Mouse (Mus musculus): Measurements from ENCODE around the gene Kifc5b. TPM values are rescaled to one million over a fixed set of nuclear protein-coding genes. Genes with fewer than 3 reads are reported as not detected.

Kifc5b gene
- polyA plus RNA-seq (2021) = 20.8 TPM

- peak; percentile 89 for DNase-seq (ENCODE audit: low read depth, low spot score)
- POLR2A ChIA-PET = no interaction called here
Measured at GRCm38 (mm10) chr17:26916711-26917482, at the start of gene Kifc5b. Kifc5b (plus strand) TSS chr17:26917091.

GRCm38 (mm10) chr17:26868756-26869155 is 48.1 kb upstream of the Kifc5b start:
- ChIA-PET POLR2A (no interaction called here), CTCF (interaction anchor here (1.2 kb wide), 1 partner anchor 12 kb away, joined by 4 read pairs; no protein-coding TSS in a partner anchor)
- no peak for TF ChIP-seq CTCF (IDR thresholded peaks at IDR 0.05)
- in situ Hi-C loops (cut with MboI; ENCODE audit: low pct_unique_long_range_greater_than_20kb) = no loop called here
- DNase-seq (ENCODE audit: low read depth, low spot score) = no peak
- no peaks in the 10 kb centered on the region for H3K27me3 ChIP-seq
- ATAC-seq = no peak

More at GRCm38 (mm10) chr17:26916711-26917482, at the start of gene Kifc5b:
- H3K27me3 ChIP-seq = no peaks in the 10 kb centered on the region
- in situ Hi-C loops (cut with MboI; ENCODE audit: low pct_unique_long_range_greater_than_20kb) = no loop called here
- CTCF ChIA-PET = interaction anchor here (0.6 to 1.2 kb wide), 5 partner anchors 11 to 63 kb away, joined by 3 to 4 read pairs (median 4); no protein-coding TSS in a partner anchor
- TF ChIP-seq CTCF (IDR thresholded peaks at IDR 0.05) = peak; percentile 96
- ATAC-seq = peak; percentile 90

- POLR2A ChIA-PET = no interaction called here
- ATAC-seq (no peak), DNase-seq (ENCODE audit: low read depth, low spot score) (no peak)
- in situ Hi-C loops (cut with MboI; ENCODE audit: low pct_unique_long_range_greater_than_20kb) = no loop called here
- no peaks in the 10 kb centered on the region for H3K27me3 ChIP-seq
- TF ChIP-seq CTCF (IDR thresholded peaks at IDR 0.05) = no peak
- CTCF ChIA-PET = interaction anchor here (1.3 kb wide), 1 partner anchor 78 kb away, joined by 3 read pairs; no protein-coding TSS in a partner anchor
Measured at GRCm38 (mm10) chr17:26872870-26873269, 44.0 kb upstream of the Kifc5b start.

- ATAC-seq = no peak
- in situ Hi-C loops (cut with MboI; ENCODE audit: low pct_unique_long_range_greater_than_20kb) = no loop called here
- CTCF ChIA-PET = interaction anchor here (1.3 kb wide), 1 partner anchor 78 kb away, joined by 3 read pairs; no protein-coding TSS in a partner anchor
- no peak for TF ChIP-seq CTCF (IDR thresholded peaks at IDR 0.05)
- no peaks in the 10 kb centered on the region for H3K27me3 ChIP-seq
- POLR2A ChIA-PET = no interaction called here
- DNase-seq (ENCODE audit: low read depth, low spot score) = no peak
Measured at GRCm38 (mm10) chr17:26873502-26873901, 43.4 kb upstream of the Kifc5b start.

- TF ChIP-seq CTCF (IDR thresholded peaks at IDR 0.05) = no peak
- DNase-seq (ENCODE audit: low read depth, low spot score) = no peak
- CTCF ChIA-PET = no interaction called here
- POLR2A ChIA-PET = no interaction called here
- in situ Hi-C loops (cut with MboI; ENCODE audit: low pct_unique_long_range_greater_than_20kb) = no loop called here
- ATAC-seq = no peak
- no peaks in the 10 kb centered on the region for H3K27me3 ChIP-seq
Measured at GRCm38 (mm10) chr17:26874542-26874941, 42.3 kb upstream of the Kifc5b start.

- no peaks in the 10 kb centered on the region for H3K27me3 ChIP-seq
- in situ Hi-C loops (cut with MboI; ENCODE audit: low pct_unique_long_range_greater_than_20kb) = no loop called here
- DNase-seq (ENCODE audit: low read depth, low spot score) (no peak), ATAC-seq (no peak)
- no peak for TF ChIP-seq CTCF (IDR thresholded peaks at IDR 0.05)
- POLR2A ChIA-PET = no interaction called here
- CTCF ChIA-PET = no interaction called here
Measured at GRCm38 (mm10) chr17:26877927-26878326, 39.0 kb upstream of the Kifc5b start.

GRCm38 (mm10) chr17:26879235-26879634 is 37.7 kb upstream of the Kifc5b start:
- DNase-seq (ENCODE audit: low read depth, low spot score) (no peak), ATAC-seq (no peak)
- TF ChIP-seq CTCF (IDR thresholded peaks at IDR 0.05) = no peak
- no peaks in the 10 kb centered on the region for H3K27me3 ChIP-seq
- in situ Hi-C loops (cut with MboI; ENCODE audit: low pct_unique_long_range_greater_than_20kb) = no loop called here
- ChIA-PET POLR2A (no interaction called here), CTCF (no interaction called here)

GRCm38 (mm10) chr17:26882706-26883105 is 34.2 kb upstream of the Kifc5b start:
- no peaks in the 10 kb centered on the region for H3K27me3 ChIP-seq
- ChIA-PET CTCF (interaction anchor here (4.6 kb wide), 1 partner anchor 88 kb away, joined by 31 read pairs; no protein-coding TSS in a partner anchor), POLR2A (interaction anchor here (0.6 kb wide), 1 partner anchor 143 kb away, joined by 3 read pairs; no protein-coding TSS in a partner anchor)
- in situ Hi-C loops (cut with MboI; ENCODE audit: low pct_unique_long_range_greater_than_20kb) = loop anchor here (5.0 to 10.0 kb wide), 3 partner anchors 85 to 420 kb away; no protein-coding TSS in a partner anchor
- no peak for TF ChIP-seq CTCF (IDR thresholded peaks at IDR 0.05)
- no peak for ATAC-seq
- DNase-seq (ENCODE audit: low read depth, low spot score) = no peak

GRCm38 (mm10) chr17:26883585-26883984 is 33.3 kb upstream of the Kifc5b start:
- CTCF ChIA-PET = interaction anchor here (4.6 kb wide), 1 partner anchor 89 kb away, joined by 31 read pairs; no protein-coding TSS in a partner anchor
- H3K27me3 ChIP-seq = no peaks in the 10 kb centered on the region
- TF ChIP-seq CTCF (IDR thresholded peaks at IDR 0.05) = no peak
- POLR2A ChIA-PET = no interaction called here
- no peak for DNase-seq (ENCODE audit: low read depth, low spot score)
- in situ Hi-C loops (cut with MboI; ENCODE audit: low pct_unique_long_range_greater_than_20kb) = loop anchor here (5.0 to 10.0 kb wide), 3 partner anchors 86 to 421 kb away; no protein-coding TSS in a partner anchor
- ATAC-seq = no peak

GRCm38 (mm10) chr17:26884995-26885926 is 31.6 kb upstream of the Kifc5b start:
- DNase-seq (ENCODE audit: low read depth, low spot score) (no peak), ATAC-seq (peak; percentile 60)
- TF ChIP-seq CTCF (IDR thresholded peaks at IDR 0.05) = peak; percentile 85
- H3K27me3 ChIP-seq = no peaks in the 10 kb centered on the region
- CTCF ChIA-PET = interaction anchor here (0.8 to 4.6 kb wide), 7 partner anchors 10 to 423 kb away, joined by 3 to 31 read pairs (median 4); partner anchors contain the start of gene Nkx2-5
- in situ Hi-C loops (cut with MboI; ENCODE audit: low pct_unique_long_range_greater_than_20kb) = loop anchor here (5.0 to 10.0 kb wide), 3 partner anchors 88 to 423 kb away; no protein-coding TSS in a partner anchor
- POLR2A ChIA-PET = interaction anchor here (0.6 kb wide), 1 partner anchor 1244 kb away, joined by 3 read pairs; no protein-coding TSS in a partner anchor

Measured in Patski (cell line).